Mouse (Mus musculus): ENCODE results near the gene Traf5.

Traf5 gene

GRCm38 (mm10) chr1:192061666-192062306, 30.6 kb downstream of the Traf5 start:
- DNase-seq, result peak; percentile 46 to 66

- no peak for DNase-seq
These were observed 33.4 kb downstream of the Traf5 start for GRCm38 (mm10) chr1:192058911-192059310.

- DNase-seq, result no peak
These were observed 38.6 kb downstream of the Traf5 start for GRCm38 (mm10) chr1:192053726-192054125.

- DNase-seq, result no peak
These were observed 39.4 kb downstream of the Traf5 start for GRCm38 (mm10) chr1:192052986-192053385.

- DNase-seq, result no peak
These were observed 39.9 kb downstream of the Traf5 start for GRCm38 (mm10) chr1:192052461-192052860.

GRCm38 (mm10) chr1:191999022-191999421, 93.3 kb downstream of the Traf5 start:
- no peak for DNase-seq

GRCm38 (mm10) chr1:191996621-191997185, 95.7 kb downstream of the Traf5 start:
- DNase-seq, result peak; percentile 22 to 54

- DNase-seq, result peak; percentile 78 to 82
These were observed 96.4 kb downstream of the Traf5 start for GRCm38 (mm10) chr1:191995916-191996315.

- peak; percentile 56 to 87 for DNase-seq
These were observed 96.9 kb downstream of the Traf5 start for GRCm38 (mm10) chr1:191995488-191995887.

- no peak for DNase-seq
These were observed 97.9 kb downstream of the Traf5 start for GRCm38 (mm10) chr1:191994476-191994875.

GRCm38 (mm10) chr1:191992040-191992780, 100.1 kb downstream of the Traf5 start:
- peak in 1 of 2 experiments; percentile 38 for DNase-seq

- DNase-seq, result peak; percentile 98 to 99
These were observed 102.4 kb downstream of the Traf5 start for GRCm38 (mm10) chr1:191989994-191990393.

GRCm38 (mm10) chr1:191989060-191989459, 103.3 kb downstream of the Traf5 start:
- no peak for DNase-seq

- DNase-seq, result no peak
These were observed 103.7 kb downstream of the Traf5 start for GRCm38 (mm10) chr1:191988646-191989045.

- no peak for DNase-seq
These were observed 104.9 kb downstream of the Traf5 start for GRCm38 (mm10) chr1:191987481-191987769.

- DNase-seq, result no peak
These were observed 105.5 kb downstream of the Traf5 start for GRCm38 (mm10) chr1:191986674-191987480.

- peak in 1 of 2 experiments; percentile 41 for DNase-seq
These were observed 110.8 kb downstream of the Traf5 start for GRCm38 (mm10) chr1:191981426-191982102.

- DNase-seq, result peak in 1 of 2 experiments; percentile 65
These were observed 115.2 kb downstream of the Traf5 start, which contains the start of gene Rd3 for GRCm38 (mm10) chr1:191977187-191977586. Gene Rd3, plus strand, starts transcription at chr1:191977370.

GRCm38 (mm10) chr1:191974509-191975405, 117.6 kb downstream of the Traf5 start:
- peak; percentile 73 to 75 for DNase-seq

- DNase-seq, result peak in 1 of 2 experiments; percentile 30
These were observed 122.4 kb downstream of the Traf5 start for GRCm38 (mm10) chr1:191969939-191970338.

GRCm38 (mm10) chr1:191964773-191965481, 127.4 kb downstream of the Traf5 start:
- peak; percentile 84 to 90 for DNase-seq
